Mouse (Mus musculus): ENCODE data around the gene Styxl1.

DNA sequence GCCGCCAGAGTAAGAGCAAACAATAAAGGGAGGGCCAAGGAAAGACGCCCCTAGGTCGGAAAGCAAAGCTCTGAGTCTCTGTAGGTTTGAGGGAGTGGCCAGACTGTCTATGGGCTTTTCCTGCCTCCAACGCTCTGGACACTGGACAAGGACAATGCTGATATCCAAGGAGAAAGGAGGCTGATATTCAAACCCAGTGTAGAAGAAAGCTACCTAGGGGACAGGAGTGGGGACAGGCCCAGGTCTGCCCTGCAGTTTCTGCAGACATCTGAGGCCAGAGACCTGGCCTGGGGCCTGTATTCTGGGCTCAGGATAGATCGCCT, 16.6 kb upstream of the Styxl1 start:
- TF ChIP-seq POLR2A (IDR thresholded peaks at IDR 0.05; ENCODE audit: insufficient read depth, low read length) (no peak), CTCF (IDR thresholded peaks at IDR 0.05; ENCODE audit: low read depth, low read length) (no peak), EP300 (IDR thresholded peaks at IDR 0.05; ENCODE audit: insufficient read depth, low read depth, low read length) (no peak)
